Mouse (Mus musculus) fibroblast of lung, adult 2 months (primary cell): ENCODE measurements around the gene Tspan8.

Experiments
- DNase-seq: peaks from one replicate; pipeline ENCODE4 v3.0.0-alpha.2; 2011; ENCODE audit warnings: low read depth

The Tspan8 gene

GRCm38 (mm10) chr10:115834017-115834416 lies 17.4 kb downstream of the Tspan8 start:
- no peak for DNase-seq

- DNase-seq: no peak
Measured at GRCm38 (mm10) chr10:115846930-115847329, 30.3 kb downstream of the Tspan8 start.

- no peak for DNase-seq
Measured at GRCm38 (mm10) chr10:115848511-115848910, 31.9 kb downstream of the Tspan8 start.

- DNase-seq: no peak
Measured at GRCm38 (mm10) chr10:115860210-115860880, 43.7 kb downstream of the Tspan8 start.

- DNase-seq: no peak
Measured at GRCm38 (mm10) chr10:115861967-115862366, 45.3 kb downstream of the Tspan8 start.

GRCm38 (mm10) chr10:115882757-115883156 lies 66.1 kb downstream of the Tspan8 start:
- no peak for DNase-seq

- DNase-seq: no peak
Measured at GRCm38 (mm10) chr10:115891924-115892323, 75.3 kb downstream of the Tspan8 start.

- no peak for DNase-seq
Measured at GRCm38 (mm10) chr10:115892973-115893372, 76.3 kb downstream of the Tspan8 start.

GRCm38 (mm10) chr10:115894045-115894444 lies 77.4 kb downstream of the Tspan8 start:
- no peak for DNase-seq

- DNase-seq: no peak
Measured at GRCm38 (mm10) chr10:115896764-115897163, 80.1 kb downstream of the Tspan8 start.

GRCm38 (mm10) chr10:115897235-115897634 lies 80.6 kb downstream of the Tspan8 start:
- peak; percentile 28 for DNase-seq
